Mouse (Mus musculus): ENCODE results near the gene Tfcp2. TPM values are rescaled to one million over a fixed set of nuclear protein-coding genes. Genes with fewer than 3 reads are reported as not detected.

Tfcp2 gene
- total and polyA plus RNA-seq, 2 experiments from 2014 or later: 11.0 to 11.2 TPM

DNA sequence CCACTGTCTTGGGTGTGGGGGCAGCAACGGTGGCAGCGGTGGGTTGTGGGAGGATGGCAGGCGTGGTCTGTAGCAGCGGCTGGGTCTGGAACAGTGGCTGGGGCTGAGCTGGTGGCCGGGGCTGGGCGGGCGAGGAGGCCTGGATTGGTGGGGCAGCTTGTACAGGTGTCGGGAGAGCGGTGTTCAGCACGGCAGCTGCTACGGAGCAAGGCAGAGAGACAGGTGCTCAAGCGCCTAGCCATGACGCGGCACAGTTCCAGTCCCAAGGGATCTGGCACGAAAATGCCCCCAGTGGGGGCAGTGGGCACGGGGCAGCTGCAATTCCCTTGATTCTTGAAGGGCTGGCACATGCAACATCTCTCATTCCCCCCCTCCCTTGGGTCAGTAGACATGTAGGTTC, 34.1 kb upstream of the Tfcp2 start:
- no peaks in the 10 kb centered on the region for H3K27me3 ChIP-seq (ENCODE audit: control insufficient read depth, insufficient read depth, low read length)
- H3K4me1 ChIP-seq (ENCODE audit: control insufficient read depth, insufficient read depth): no peaks in the 10 kb centered on the region
- no peak for DNase-seq (ENCODE audit: low spot score)
- no peak for TF ChIP-seq CTCF (IDR thresholded peaks at IDR 0.05; ENCODE audit: low read depth)
- TF ChIP-seq EP300 (IDR thresholded peaks at IDR 0.05; ENCODE audit: low read depth): no peak
- H3K4me2 ChIP-seq (ENCODE audit: low read depth, low read length): no peak overlapping the region
- peaks cover 46% of the 10 kb centered on the region for H3K36me3 ChIP-seq (replicated peaks; ENCODE audit: control insufficient read depth, insufficient read depth, low read length)
- ATAC-seq (ENCODE audit: insufficient read depth, low read depth): no peak
- H3K9me3 ChIP-seq (replicated peaks; ENCODE audit: control insufficient read depth, low read length): no peaks in the 10 kb centered on the region
- no peak overlapping the region for H3K27ac ChIP-seq (ENCODE audit: low read depth)
- H3K4me3 ChIP-seq (ENCODE audit: low read depth, low read length): no peak overlapping the region
- no peak overlapping the region for H3K9ac ChIP-seq (replicated peaks; ENCODE audit: low read depth, low read length)
- WGBS: 93% methylated on average over 16 of the region's 16 CpGs

DNA sequence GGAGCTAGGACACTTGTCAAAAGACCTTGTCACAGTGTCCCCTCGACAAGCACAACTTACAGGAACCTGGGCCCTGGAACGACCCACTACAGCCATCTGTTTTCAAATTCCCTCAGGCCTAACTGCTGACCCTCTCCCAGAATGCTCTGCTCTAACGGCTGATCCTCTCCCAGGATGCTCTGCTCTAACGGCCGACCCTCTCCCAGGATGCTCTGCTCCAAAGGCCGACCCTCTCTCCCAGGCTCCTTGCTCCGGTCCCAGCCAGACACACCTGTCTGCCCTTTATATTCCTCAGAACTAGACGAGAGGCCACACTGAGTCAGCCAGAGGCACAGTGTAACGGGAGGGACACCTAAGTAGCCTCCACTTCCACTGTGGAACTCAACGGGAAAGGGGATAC, 28.3 kb upstream of the Tfcp2 start:
- Histone ChIP-seq H3K4me1 (ENCODE audit: control insufficient read depth, insufficient read depth) (no peaks in the 10 kb centered on the region), H3K9ac (replicated peaks; ENCODE audit: low read depth, low read length) (no peak overlapping the region), H3K27ac (ENCODE audit: low read depth) (no peak overlapping the region), H3K4me2 (ENCODE audit: low read depth, low read length) (no peak overlapping the region), H3K9me3 (replicated peaks; ENCODE audit: control insufficient read depth, low read length) (no peaks in the 10 kb centered on the region), H3K36me3 (replicated peaks; ENCODE audit: control insufficient read depth, insufficient read depth, low read length) (peaks cover 29% of the 10 kb centered on the region), H3K4me3 (ENCODE audit: low read depth, low read length) (no peak overlapping the region), H3K27me3 (ENCODE audit: control insufficient read depth, insufficient read depth, low read length) (no peaks in the 10 kb centered on the region)
- WGBS: 81% methylated on average over 10 of the region's 10 CpGs
- ATAC-seq (ENCODE audit: insufficient read depth, low read depth): no peak
- DNase-seq (ENCODE audit: low spot score): no peak
- TF ChIP-seq EP300 (IDR thresholded peaks at IDR 0.05; ENCODE audit: low read depth) (no peak), CTCF (IDR thresholded peaks at IDR 0.05; ENCODE audit: low read depth) (no peak)

DNA sequence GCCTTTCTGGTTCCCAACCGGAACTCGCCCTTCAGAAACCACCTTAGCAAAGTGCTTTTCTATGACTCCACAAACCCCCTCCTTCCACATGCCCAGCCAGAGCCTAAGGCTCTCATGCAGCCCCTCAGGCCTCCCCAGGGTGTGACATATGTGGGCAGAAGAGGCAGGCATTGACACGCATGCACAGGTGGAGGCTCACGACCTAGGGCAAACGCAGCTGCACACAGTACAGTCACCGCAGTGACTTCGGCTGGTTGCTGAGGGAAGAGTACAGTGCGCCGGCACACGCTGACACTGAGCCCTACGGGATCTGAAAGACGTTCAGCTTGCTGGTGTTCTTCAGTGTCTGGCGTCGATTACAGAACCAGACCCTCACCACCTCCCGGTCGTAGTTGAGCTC, 26.2 kb upstream of the Tfcp2 start:
- 82% methylated on average over 15 of the region's 16 CpGs for WGBS
- no peak for ATAC-seq (ENCODE audit: insufficient read depth, low read depth)
- H3K36me3 ChIP-seq (replicated peaks; ENCODE audit: control insufficient read depth, insufficient read depth, low read length): peaks cover 26% of the 10 kb centered on the region
- H3K4me2 ChIP-seq (ENCODE audit: low read depth, low read length): no peak overlapping the region
- H3K4me3 ChIP-seq (ENCODE audit: low read depth, low read length): no peak overlapping the region
- no peak overlapping the region for H3K9ac ChIP-seq (replicated peaks; ENCODE audit: low read depth, low read length)
- no peak overlapping the region for H3K27ac ChIP-seq (ENCODE audit: low read depth)
- no peak for TF ChIP-seq EP300 (IDR thresholded peaks at IDR 0.05; ENCODE audit: low read depth)
- TF ChIP-seq CTCF (IDR thresholded peaks at IDR 0.05; ENCODE audit: low read depth): no peak
- DNase-seq (ENCODE audit: low spot score): no peak
- no peaks in the 10 kb centered on the region for H3K27me3 ChIP-seq (ENCODE audit: control insufficient read depth, insufficient read depth, low read length)
- 0 out of 2 replicates have a peak, but pooled peaks cover 5% of the 10 kb centered on the region for H3K4me1 ChIP-seq (ENCODE audit: control insufficient read depth, insufficient read depth)
- no peaks in the 10 kb centered on the region for H3K9me3 ChIP-seq (replicated peaks; ENCODE audit: control insufficient read depth, low read length)

DNA sequence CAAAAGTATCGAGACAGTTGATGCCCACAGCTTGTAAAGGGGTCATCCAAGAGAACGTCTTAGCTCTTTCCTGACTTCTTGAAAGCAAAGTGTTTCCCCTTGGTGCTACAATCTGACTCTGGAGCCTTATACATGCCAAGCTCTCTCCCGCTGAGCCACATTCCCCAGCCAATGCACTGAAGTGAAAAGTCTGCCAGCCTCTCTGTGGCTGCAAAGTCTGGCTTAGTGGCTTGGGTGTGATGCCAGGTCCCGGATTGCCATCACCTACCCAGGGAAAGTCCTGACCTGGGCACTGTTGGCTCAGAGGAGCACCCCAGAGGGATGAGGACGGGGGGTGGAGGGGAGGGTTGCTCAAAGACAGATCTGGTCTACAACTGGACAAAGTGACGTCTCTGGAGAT, 25.0 kb upstream of the Tfcp2 start:
- H3K4me1 ChIP-seq (ENCODE audit: control insufficient read depth, insufficient read depth): 0 out of 2 replicates have a peak, but pooled peaks cover 5% of the 10 kb centered on the region
- H3K27ac ChIP-seq (ENCODE audit: low read depth): no peak overlapping the region
- peaks cover 24% of the 10 kb centered on the region for H3K36me3 ChIP-seq (replicated peaks; ENCODE audit: control insufficient read depth, insufficient read depth, low read length)
- no peaks in the 10 kb centered on the region for H3K27me3 ChIP-seq (ENCODE audit: control insufficient read depth, insufficient read depth, low read length)
- TF ChIP-seq EP300 (IDR thresholded peaks at IDR 0.05; ENCODE audit: low read depth) (no peak), CTCF (IDR thresholded peaks at IDR 0.05; ENCODE audit: low read depth) (no peak)
- ATAC-seq (ENCODE audit: insufficient read depth, low read depth) (no peak), DNase-seq (ENCODE audit: low spot score) (no peak)
- no peak overlapping the region for H3K9ac ChIP-seq (replicated peaks; ENCODE audit: low read depth, low read length)
- 74% methylated on average over 6 of the region's 6 CpGs for WGBS
- no peaks in the 10 kb centered on the region for H3K9me3 ChIP-seq (replicated peaks; ENCODE audit: control insufficient read depth, low read length)
- no peak overlapping the region for H3K4me2 ChIP-seq (ENCODE audit: low read depth, low read length)
- no peak overlapping the region for H3K4me3 ChIP-seq (ENCODE audit: low read depth, low read length)

DNA sequence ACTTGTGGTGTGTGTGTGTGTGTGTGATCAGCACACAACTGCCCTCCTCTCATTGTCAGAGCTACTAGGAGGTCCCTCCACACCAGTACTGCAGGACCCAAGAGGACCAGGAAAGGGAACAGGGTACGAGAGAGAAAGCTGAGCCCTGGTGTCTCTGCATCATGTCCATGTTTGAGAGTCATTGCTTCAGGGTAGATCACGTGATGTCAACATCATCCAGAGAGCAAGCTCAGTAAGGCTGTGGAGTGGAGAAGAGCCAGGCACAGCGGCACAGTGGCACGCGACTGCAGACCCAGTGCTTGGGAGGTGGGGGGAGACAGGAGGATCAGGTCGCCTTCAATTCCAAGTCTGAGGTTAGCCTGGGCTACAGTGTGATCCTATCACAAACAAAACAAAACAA, 24.6 kb upstream of the Tfcp2 start:
- Histone ChIP-seq H3K36me3 (replicated peaks; ENCODE audit: control insufficient read depth, insufficient read depth, low read length) (peaks cover 24% of the 10 kb centered on the region), H3K4me2 (ENCODE audit: low read depth, low read length) (no peak overlapping the region), H3K4me3 (ENCODE audit: low read depth, low read length) (no peak overlapping the region), H3K9me3 (replicated peaks; ENCODE audit: control insufficient read depth, low read length) (no peaks in the 10 kb centered on the region), H3K27ac (ENCODE audit: low read depth) (no peak overlapping the region), H3K4me1 (ENCODE audit: control insufficient read depth, insufficient read depth) (0 out of 2 replicates have a peak, but pooled peaks cover 5% of the 10 kb centered on the region), H3K9ac (replicated peaks; ENCODE audit: low read depth, low read length) (no peak overlapping the region), H3K27me3 (ENCODE audit: control insufficient read depth, insufficient read depth, low read length) (no peaks in the 10 kb centered on the region)
- no peak for ATAC-seq (ENCODE audit: insufficient read depth, low read depth)
- WGBS: 77% methylated on average over 6 of the region's 6 CpGs
- TF ChIP-seq CTCF (IDR thresholded peaks at IDR 0.05; ENCODE audit: low read depth) (no peak), EP300 (IDR thresholded peaks at IDR 0.05; ENCODE audit: low read depth) (no peak)
- no peak for DNase-seq (ENCODE audit: low spot score)

DNA sequence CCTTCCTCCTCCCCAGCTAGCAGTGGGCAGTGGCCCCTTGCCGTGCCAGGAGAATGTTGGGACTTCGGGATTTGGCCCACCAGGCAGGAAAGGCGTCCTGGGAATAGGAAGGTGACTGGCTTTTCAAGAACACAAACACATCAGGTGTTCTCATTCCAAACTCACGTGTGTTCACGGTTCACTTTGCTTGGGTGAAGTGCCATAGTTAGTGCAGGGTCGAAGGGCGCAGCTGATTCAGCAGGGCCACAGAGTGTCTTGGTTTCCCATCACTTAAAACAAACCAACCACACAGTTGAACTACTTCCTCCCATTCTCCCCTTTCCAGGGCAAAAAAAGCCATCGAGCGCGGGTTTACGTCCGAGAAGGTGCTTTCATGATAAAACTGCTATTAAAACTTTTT, 23.6 kb upstream of the Tfcp2 start:
- Histone ChIP-seq H3K27ac (ENCODE audit: low read depth) (no peak overlapping the region), H3K4me3 (ENCODE audit: low read depth, low read length) (no peak overlapping the region), H3K4me2 (ENCODE audit: low read depth, low read length) (no peak overlapping the region), H3K9me3 (replicated peaks; ENCODE audit: control insufficient read depth, low read length) (no peaks in the 10 kb centered on the region), H3K27me3 (ENCODE audit: control insufficient read depth, insufficient read depth, low read length) (no peaks in the 10 kb centered on the region), H3K36me3 (replicated peaks; ENCODE audit: control insufficient read depth, insufficient read depth, low read length) (peaks cover 19% of the 10 kb centered on the region), H3K4me1 (ENCODE audit: control insufficient read depth, insufficient read depth) (0 out of 2 replicates have a peak, but pooled peaks cover 5% of the 10 kb centered on the region), H3K9ac (replicated peaks; ENCODE audit: low read depth, low read length) (no peak overlapping the region)
- no peak for DNase-seq (ENCODE audit: low spot score)
- ATAC-seq (ENCODE audit: insufficient read depth, low read depth): no peak
- TF ChIP-seq CTCF (IDR thresholded peaks at IDR 0.05; ENCODE audit: low read depth) (no peak), EP300 (IDR thresholded peaks at IDR 0.05; ENCODE audit: low read depth) (no peak)
- WGBS: 85% methylated on average over 12 of the region's 12 CpGs

All from heart, postnatal 0 days (tissue).